Mouse (Mus musculus) intestine, embryonic 14.5 days (tissue): Measurements from ENCODE around the gene Uba3. TPM values are rescaled to one million over a fixed set of nuclear protein-coding genes. Genes with fewer than 3 reads are reported as not detected.

Source experiments
- ATAC-seq: fragments of 200-750 bp; cut with Nextera tagmentation; replicated peaks from 2 replicates; pipeline ENCODE4 v1.8.0; 2017; ENCODE audit warnings: low read depth, moderate number of reproducible peaks, moderate TSS enrichment, moderate library complexity; ENCODE audit not compliant: low FRiP score, low TSS enrichment
- DNase-seq: peaks from one replicate; pipeline ENCODE4 v3.0.0-alpha.2; 2018; ENCODE audit warnings: low spot score
- H3K27ac ChIP-seq: fragments of 300-500 bp; sonication (generic); 2 replicates; pipeline ENCODE4 v1.5.1; 2014; ENCODE audit warnings: low read depth, mild to moderate bottlenecking, control low read depth
- H3K27me3 ChIP-seq: fragments of 300-500 bp; sonication (generic); replicated peaks from 2 replicates; pipeline ENCODE4 v1.6.1; 2014; ENCODE audit warnings: low read length, control low read depth; ENCODE audit not compliant: control insufficient read depth, insufficient read depth
- H3K36me3 ChIP-seq: fragments of 300-500 bp; sonication (generic); 2 replicates; pipeline ENCODE4 v1.6.1; 2014; ENCODE audit warnings: low read length, control low read depth; ENCODE audit not compliant: control insufficient read depth, insufficient read depth
- H3K4me1 ChIP-seq: fragments of 300-500 bp; sonication (generic); replicated peaks from 2 replicates; pipeline ENCODE4 v1.6.1; 2014; ENCODE audit warnings: low read length, control low read depth, mixed read lengths; ENCODE audit not compliant: control insufficient read depth, insufficient read depth
- H3K4me2 ChIP-seq: fragments of 300-500 bp; sonication (generic); 2 replicates; pipeline ENCODE4 v1.6.1; 2014; ENCODE audit warnings: low read length
- H3K4me3 ChIP-seq: fragments of 300-500 bp; sonication (generic); 2 replicates; pipeline ENCODE4 v1.5.1; 2014; ENCODE audit warnings: low read depth, low read length, control low read depth, mixed read lengths
- H3K9ac ChIP-seq: fragments of 300-500 bp; sonication (generic); 2 replicates; pipeline ENCODE4 v1.6.1; 2014; ENCODE audit warnings: mild to moderate bottlenecking, low read length
- H3K9me3 ChIP-seq: fragments of 300-500 bp; sonication (generic); 2 replicates; pipeline ENCODE4 v1.6.1; 2016; ENCODE audit warnings: low read length, control low read depth; ENCODE audit not compliant: control insufficient read depth
- WGBS: fragments of 180-500 bp; shearing (Covaris S2); extraction: QIAGEN DNeasy Blood & Tissue Kit; methylation state at CpG from one replicate; pipeline ENCODE4 v1.1.7; 2014; 5-methylcytosine and 5-hydroxymethylcytosine counted together
- polyA plus RNA-seq: library from polyadenylated mRNA; unstranded; fragments of >200 nt; fragmentation: Nextera tagmentation; extraction: Ambion mirVana; gene quantifications from 2 replicates; pipeline ENCODE4 v1.2.1, GENCODE M21; 2014

Gene Uba3
- polyA plus RNA-seq, 1 experiment from 2014 or later: 64.8 TPM

- H3K27ac ChIP-seq: no peak overlapping the region
- H3K4me1 ChIP-seq: peaks cover 15% of the 10 kb centered on the region
- H3K27me3 ChIP-seq: no peaks in the 10 kb centered on the region
- no peaks in the 10 kb centered on the region for H3K9me3 ChIP-seq
- ATAC-seq (no peak), DNase-seq (no peak)
- no peak overlapping the region for H3K4me2 ChIP-seq
- H3K36me3 ChIP-seq: peaks cover 5% of the 10 kb centered on the region
- no peak overlapping the region for H3K4me3 ChIP-seq
- 80% methylated on average over 6 of the region's 6 CpGs for WGBS
- H3K9ac ChIP-seq: no peak overlapping the region
Measured at GRCm38 (mm10) chr6:97150156-97150555, 55.3 kb downstream of the Uba3 start.

GRCm38 (mm10) chr6:97149721-97150120 lies 55.7 kb downstream of the Uba3 start:
- H3K27ac ChIP-seq: no peak overlapping the region
- no peak overlapping the region for H3K4me3 ChIP-seq
- no peak for DNase-seq
- 76% methylated on average over 2 of the region's 2 CpGs for WGBS
- H3K9me3 ChIP-seq: no peaks in the 10 kb centered on the region
- peaks cover 15% of the 10 kb centered on the region for H3K4me1 ChIP-seq
- H3K36me3 ChIP-seq: peaks cover 5% of the 10 kb centered on the region
- H3K4me2 ChIP-seq: no peak overlapping the region
- H3K27me3 ChIP-seq: no peaks in the 10 kb centered on the region
- no peak overlapping the region for H3K9ac ChIP-seq
- ATAC-seq: no peak

GRCm38 (mm10) chr6:97148383-97149251 lies 56.8 kb downstream of the Uba3 start, which contains the start of gene Eogt:
Eogt (minus strand) TSS chr6:97149182.
- peaks cover 2% of the 10 kb centered on the region for H3K36me3 ChIP-seq
- H3K9ac ChIP-seq: peak within 1 kb of the TSS; percentile 69
- WGBS: under 1% methylated on average over 53 of the region's 56 CpGs
- peaks cover 19% of the 10 kb centered on the region for H3K4me1 ChIP-seq
- H3K4me3 ChIP-seq: peak within 1 kb of the TSS; percentile 58
- peak within 1 kb of the TSS; percentile 87 for H3K4me2 ChIP-seq
- ATAC-seq (peak; percentile 81), DNase-seq (peak; percentile 90)
- H3K9me3 ChIP-seq: no peaks in the 10 kb centered on the region
- no peaks in the 10 kb centered on the region for H3K27me3 ChIP-seq
- H3K27ac ChIP-seq: peak within 1 kb of the TSS; percentile 67

- 26% methylated on average over 18 of the region's 18 CpGs for WGBS
- DNase-seq (peak; percentile 75), ATAC-seq (no peak)
- Histone ChIP-seq H3K4me3 (peak overlapping the region; percentile 58), H3K9me3 (no peaks in the 10 kb centered on the region), H3K9ac (peak overlapping the region; percentile 69), H3K27me3 (no peaks in the 10 kb centered on the region), H3K4me1 (peaks cover 19% of the 10 kb centered on the region), H3K36me3 (no peaks in the 10 kb centered on the region), H3K4me2 (peak overlapping the region; percentile 87), H3K27ac (peak overlapping the region; percentile 67)
Measured at GRCm38 (mm10) chr6:97147755-97148382, 57.6 kb downstream of the Uba3 start.

- no peak overlapping the region for H3K4me3 ChIP-seq
- no peak overlapping the region for H3K4me2 ChIP-seq
- no peaks in the 10 kb centered on the region for H3K27me3 ChIP-seq
- H3K9me3 ChIP-seq: no peaks in the 10 kb centered on the region
- ATAC-seq: no peak
- H3K4me1 ChIP-seq: peaks cover 19% of the 10 kb centered on the region
- no peak overlapping the region for H3K27ac ChIP-seq
- 0 out of 2 replicates have a peak, but pooled peaks cover 4% of the 10 kb centered on the region for H3K36me3 ChIP-seq
- 87% methylated on average over 7 of the region's 7 CpGs for WGBS
- H3K9ac ChIP-seq: no peak overlapping the region
- no peak for DNase-seq
Measured at GRCm38 (mm10) chr6:97145156-97145555, 60.3 kb downstream of the Uba3 start.

- WGBS: 26% methylated on average over 7 of the region's 7 CpGs
- 0 out of 2 replicates have a peak, but pooled peaks cover 4% of the 10 kb centered on the region for H3K36me3 ChIP-seq
- ATAC-seq: no peak
- H3K9me3 ChIP-seq: no peaks in the 10 kb centered on the region
- H3K4me3 ChIP-seq: no peak overlapping the region
- no peak overlapping the region for H3K9ac ChIP-seq
- H3K4me1 ChIP-seq: peaks cover 17% of the 10 kb centered on the region
- no peak overlapping the region for H3K27ac ChIP-seq
- DNase-seq: no peak
- no peak overlapping the region for H3K4me2 ChIP-seq
- no peaks in the 10 kb centered on the region for H3K27me3 ChIP-seq
Measured at GRCm38 (mm10) chr6:97144359-97144758, 61.1 kb downstream of the Uba3 start.

- no peaks in the 10 kb centered on the region for H3K9me3 ChIP-seq
- no peak overlapping the region for H3K4me3 ChIP-seq
- ATAC-seq (no peak), DNase-seq (no peak)
- H3K4me2 ChIP-seq: no peak overlapping the region
- no peak overlapping the region for H3K27ac ChIP-seq
- H3K36me3 ChIP-seq: 0 out of 2 replicates have a peak, but pooled peaks cover 4% of the 10 kb centered on the region
- 71% methylated on average over 8 of the region's 8 CpGs for WGBS
- no peak overlapping the region for H3K9ac ChIP-seq
- H3K4me1 ChIP-seq: peaks cover 7% of the 10 kb centered on the region; the same call in 1 of the 2 replicates
- H3K27me3 ChIP-seq: no peaks in the 10 kb centered on the region
Measured at GRCm38 (mm10) chr6:97142611-97143010, 62.8 kb downstream of the Uba3 start.

GRCm38 (mm10) chr6:97141811-97142210 lies 63.6 kb downstream of the Uba3 start:
- H3K4me1 ChIP-seq: peaks cover 4% of the 10 kb centered on the region; the same call in 1 of the 2 replicates
- H3K4me3 ChIP-seq: no peak overlapping the region
- no peak overlapping the region for H3K27ac ChIP-seq
- no peaks in the 10 kb centered on the region for H3K9me3 ChIP-seq
- H3K36me3 ChIP-seq: 0 out of 2 replicates have a peak, but pooled peaks cover 4% of the 10 kb centered on the region
- 76% methylated on average over 7 of the region's 7 CpGs for WGBS
- no peaks in the 10 kb centered on the region for H3K27me3 ChIP-seq
- no peak overlapping the region for H3K9ac ChIP-seq
- DNase-seq: no peak
- no peak for ATAC-seq
- H3K4me2 ChIP-seq: no peak overlapping the region
